Mouse (Mus musculus) stomach, embryonic 14.5 days (tissue): ENCODE results near the gene Rxfp4. TPM values are rescaled to one million over a fixed set of nuclear protein-coding genes. Genes with fewer than 3 reads are reported as not detected.
"Not testable (repeated sequence)": the region's sequence is repeated elsewhere in the genome, so short reads cannot be mapped to it uniquely, and the experiment has no call there.

ENCODE experiments used
- ATAC-seq: fragments of 200-750 bp; cut with Nextera tagmentation; 2 replicates; pipeline ENCODE4 v1.8.0; 2017; ENCODE audit warnings: low read depth, moderate TSS enrichment; ENCODE audit not compliant: insufficient number of reproducible peaks, insufficient read depth, low FRiP score
- H3K27ac ChIP-seq: fragments of 300-500 bp; sonication (generic); 2 replicates; pipeline ENCODE4 v1.5.1; 2014; ENCODE audit warnings: mild to moderate bottlenecking, low read length, moderate library complexity, mixed read lengths
- H3K27me3 ChIP-seq: fragments of 300-500 bp; sonication (generic); 2 replicates; pipeline ENCODE4 v1.6.1; 2014; ENCODE audit warnings: low read length, control low read depth, mixed read lengths; ENCODE audit not compliant: control insufficient read depth, insufficient read depth
- H3K36me3 ChIP-seq: fragments of 300-500 bp; sonication (generic); 2 replicates; pipeline ENCODE4 v1.6.1; 2014; ENCODE audit warnings: mild to moderate bottlenecking, control low read depth, low read length, moderate library complexity, mixed read lengths; ENCODE audit not compliant: control insufficient read depth, insufficient read depth
- H3K4me1 ChIP-seq: fragments of 300-500 bp; sonication (generic); 2 replicates; pipeline ENCODE4 v1.6.1; 2014; ENCODE audit warnings: low read length, control low read depth, mixed read lengths; ENCODE audit not compliant: control insufficient read depth, insufficient read depth
- H3K4me2 ChIP-seq: fragments of 300-500 bp; sonication (generic); replicated peaks from 2 replicates; pipeline ENCODE4 v1.6.1; 2014; ENCODE audit warnings: low read depth, low read length, control low read depth
- H3K4me3 ChIP-seq: fragments of 300-500 bp; sonication (generic); 2 replicates; pipeline ENCODE4 v1.5.1; 2014; ENCODE audit warnings: low read depth, low read length, control low read depth
- H3K9ac ChIP-seq: fragments of 300-500 bp; sonication (generic); replicated peaks from 2 replicates; pipeline ENCODE4 v1.6.1; 2014; ENCODE audit warnings: low read depth, mild to moderate bottlenecking, control low read depth, low read length, moderate library complexity, mixed read lengths
- H3K9me3 ChIP-seq: fragments of 300-500 bp; sonication (generic); 2 replicates; pipeline ENCODE4 v1.6.1; 2016; ENCODE audit warnings: low read depth, low read length, control low read depth; ENCODE audit not compliant: control insufficient read depth
- WGBS: fragments of 180-500 bp; shearing (Covaris S2); extraction: QIAGEN DNeasy Blood & Tissue Kit; methylation state at CpG from one replicate; pipeline ENCODE4 v1.1.7; 2014; 5-methylcytosine and 5-hydroxymethylcytosine counted together
- polyA plus RNA-seq: library from polyadenylated mRNA; unstranded; fragments of >200 nt; fragmentation: Nextera tagmentation; extraction: Ambion mirVana; gene quantifications from 2 replicates; pipeline ENCODE4 v1.2.1, GENCODE M21; 2014

Rxfp4 gene
- polyA plus RNA-seq, 1 experiment from 2014 or later: not detected

DNA sequence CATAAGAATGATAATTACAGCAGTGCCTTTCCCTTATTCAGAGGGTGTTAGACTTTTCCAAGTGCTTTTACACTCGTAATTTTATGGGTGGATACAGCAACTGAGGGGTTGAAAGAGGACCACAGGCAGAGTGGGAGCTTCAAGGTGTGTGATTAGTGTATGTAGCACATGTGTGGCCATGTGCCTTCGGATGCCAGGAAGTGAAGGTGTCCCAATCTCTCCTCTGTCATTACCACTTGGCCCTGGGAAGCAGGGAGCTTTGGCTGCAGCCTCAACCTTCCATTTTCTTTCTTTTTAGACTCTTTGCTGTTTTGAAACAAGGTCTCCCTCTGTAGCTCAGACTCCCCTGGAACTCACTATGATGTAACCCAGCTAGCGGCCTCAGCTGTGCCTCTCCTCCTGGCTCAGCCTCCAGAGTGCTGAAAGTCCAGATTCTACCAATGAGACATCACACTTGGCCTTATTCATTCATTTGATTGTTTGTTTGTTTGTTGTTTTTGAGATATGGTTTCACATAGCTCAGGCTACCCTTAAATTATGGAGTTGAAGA is 35.9 kb downstream of the Rxfp4 start:
- Histone ChIP-seq H3K9me3 (no peaks in the 10 kb centered on the region), H3K4me3 (no peak overlapping the region), H3K9ac (no peak overlapping the region), H3K27me3 (no peaks in the 10 kb centered on the region), H3K4me1 (peaks cover 4% of the 10 kb centered on the region; the same call in 1 of the 2 replicates), H3K36me3 (no peaks in the 10 kb centered on the region), H3K4me2 (no peak overlapping the region), H3K27ac (no peak overlapping the region)
- ATAC-seq: no peak
- 85% methylated on average over 3 of the region's 3 CpGs for WGBS

DNA sequence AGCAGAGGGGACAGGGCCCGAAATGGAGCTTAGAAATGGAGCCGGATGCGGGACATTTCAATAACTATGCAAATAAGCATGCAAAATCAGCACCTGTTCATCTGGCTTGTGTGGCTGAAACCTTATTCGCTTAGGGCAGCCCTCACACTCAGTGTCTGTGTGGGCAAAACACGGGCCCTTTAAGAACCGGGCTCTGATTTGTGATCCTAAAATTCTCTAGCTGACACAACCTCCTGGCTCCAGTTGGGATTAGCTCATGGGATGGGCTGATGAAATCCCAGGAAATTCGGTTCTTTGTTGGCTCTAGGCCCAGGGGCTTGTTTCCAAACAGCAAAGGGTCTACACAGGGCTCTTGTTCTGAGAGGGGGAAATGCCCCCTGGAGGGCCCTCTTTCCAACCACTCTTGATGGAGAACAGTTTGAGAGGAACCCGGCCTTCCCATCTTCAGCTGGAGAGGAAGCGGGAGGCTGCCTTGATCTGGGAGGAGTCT is 37.0 kb downstream of the Rxfp4 start:
- H3K9me3 ChIP-seq: no peaks in the 10 kb centered on the region
- H3K4me1 ChIP-seq: peaks cover 4% of the 10 kb centered on the region; the same call in 1 of the 2 replicates
- H3K9ac ChIP-seq: no peak overlapping the region
- WGBS: 46% methylated on average over 9 of the region's 9 CpGs
- H3K27me3 ChIP-seq: no peaks in the 10 kb centered on the region
- H3K36me3 ChIP-seq: no peaks in the 10 kb centered on the region
- ATAC-seq: no peak
- 0 out of 2 replicates have a peak overlapping the region, but pooled peaks have one; percentile 30 for H3K27ac ChIP-seq
- H3K4me2 ChIP-seq: peak overlapping the region; percentile 2; the same call in 1 of the 2 replicates
- no peak overlapping the region for H3K4me3 ChIP-seq

GRCm38 (mm10) chr3:88615117-88615516 is 37.8 kb downstream of the Rxfp4 start:
- no peaks in the 10 kb centered on the region for H3K36me3 ChIP-seq
- no peaks in the 10 kb centered on the region; the same call in 1 of the 2 replicates for H3K4me1 ChIP-seq
- H3K4me3 ChIP-seq: no peak overlapping the region
- H3K27ac ChIP-seq: 0 out of 2 replicates have a peak overlapping the region, but pooled peaks have one; percentile 30
- no peak overlapping the region for H3K9ac ChIP-seq
- WGBS: 48% methylated on average over 5 of the region's 5 CpGs
- ATAC-seq: peak; percentile 76; the same call in 1 of the 2 replicates
- H3K9me3 ChIP-seq: no peaks in the 10 kb centered on the region
- no peaks in the 10 kb centered on the region for H3K27me3 ChIP-seq
- peak overlapping the region; percentile 2; the same call in 1 of the 2 replicates for H3K4me2 ChIP-seq

DNA sequence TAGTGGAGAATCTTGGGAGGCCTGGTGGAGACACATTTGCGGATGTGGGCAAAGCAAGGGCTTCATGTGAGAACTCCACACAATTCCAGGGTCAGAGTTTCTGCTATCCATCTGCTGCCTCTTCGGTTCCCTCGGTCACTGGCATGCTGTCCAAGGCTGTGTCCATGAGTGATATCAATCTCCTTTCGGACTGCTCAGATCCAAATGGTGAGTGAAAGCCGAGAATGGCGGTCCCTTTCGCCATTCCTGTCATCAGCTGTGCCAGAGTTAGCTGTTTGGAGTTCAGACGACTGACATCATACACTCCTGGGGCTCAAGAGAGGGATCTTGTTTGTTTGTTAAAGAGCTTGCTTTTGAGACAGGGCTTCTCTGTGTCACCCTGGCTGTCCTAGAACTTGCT is 38.5 kb downstream of the Rxfp4 start:
- Histone ChIP-seq H3K4me3 (no peak overlapping the region), H3K4me1 (no peaks in the 10 kb centered on the region; the same call in 1 of the 2 replicates), H3K27me3 (no peaks in the 10 kb centered on the region), H3K36me3 (no peaks in the 10 kb centered on the region), H3K9me3 (no peaks in the 10 kb centered on the region), H3K27ac (no peak overlapping the region), H3K9ac (no peak overlapping the region), H3K4me2 (no peak overlapping the region)
- WGBS: 75% methylated on average over 8 of the region's 8 CpGs
- ATAC-seq: no peak

GRCm38 (mm10) chr3:88609066-88609465 is 43.9 kb downstream of the Rxfp4 start:
- no peak overlapping the region for H3K4me3 ChIP-seq
- H3K36me3 ChIP-seq: no peaks in the 10 kb centered on the region
- H3K4me2 ChIP-seq: no peak overlapping the region
- no peak overlapping the region for H3K9ac ChIP-seq
- no peak overlapping the region for H3K27ac ChIP-seq
- H3K9me3 ChIP-seq: no peaks in the 10 kb centered on the region
- H3K4me1 ChIP-seq: peaks cover 7% of the 10 kb centered on the region
- no peak for ATAC-seq
- 54% methylated on average over 4 of the region's 4 CpGs for WGBS
- no peaks in the 10 kb centered on the region for H3K27me3 ChIP-seq

GRCm38 (mm10) chr3:88607758-88608138 is 45.2 kb downstream of the Rxfp4 start:
- Histone ChIP-seq H3K27ac (no peak overlapping the region), H3K4me1 (peaks cover 7% of the 10 kb centered on the region), H3K27me3 (no peaks in the 10 kb centered on the region), H3K36me3 (no peaks in the 10 kb centered on the region), H3K4me3 (no peak overlapping the region), H3K4me2 (peak overlapping the region; percentile 51), H3K9ac (no peak overlapping the region), H3K9me3 (no peaks in the 10 kb centered on the region)
- 0 out of 2 replicates have a peak, but pooled peaks have one; percentile 8 for ATAC-seq
- 24% methylated on average over 10 of the region's 10 CpGs for WGBS

GRCm38 (mm10) chr3:88607065-88607757 is 45.7 kb downstream of the Rxfp4 start:
- H3K36me3 ChIP-seq: no peaks in the 10 kb centered on the region
- no peak overlapping the region for H3K27ac ChIP-seq
- no peaks in the 10 kb centered on the region for H3K9me3 ChIP-seq
- 0 out of 2 replicates have a peak overlapping the region, but pooled peaks have one; percentile 15 for H3K4me3 ChIP-seq
- H3K9ac ChIP-seq: no peak overlapping the region; the same call in 1 of the 2 replicates
- ATAC-seq: peak; percentile 88
- H3K4me1 ChIP-seq: peaks cover 7% of the 10 kb centered on the region
- H3K4me2 ChIP-seq: peak overlapping the region; percentile 51
- no peaks in the 10 kb centered on the region for H3K27me3 ChIP-seq
- 2% methylated on average over 20 of the region's 20 CpGs for WGBS

DNA sequence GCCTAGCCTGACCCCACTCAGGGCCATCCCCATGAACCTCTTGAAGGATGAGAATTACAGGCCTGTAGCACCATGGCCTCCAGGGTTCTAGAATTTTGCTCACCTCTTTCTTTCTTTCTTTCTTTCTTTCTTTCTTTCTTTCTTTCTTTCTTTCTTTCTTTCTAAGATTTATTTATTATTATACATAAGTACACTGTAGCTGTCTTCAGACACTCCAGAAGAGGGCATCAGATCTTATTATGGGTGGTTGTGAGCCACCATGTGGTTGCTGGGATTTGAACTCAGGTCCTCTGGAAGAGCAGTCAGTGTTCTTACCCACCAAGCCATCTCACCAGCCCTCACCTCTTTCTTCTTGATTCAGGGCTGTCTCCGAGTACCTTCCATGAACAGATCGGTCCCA is 47.3 kb downstream of the Rxfp4 start, which contains the start of gene Arhgef2:
Arhgef2 (plus strand) TSS at position 301 of the 400 bp plus-strand sequence.
- H3K9ac ChIP-seq, H3K27me3 ChIP-seq, H3K4me2 ChIP-seq, H3K4me1 ChIP-seq, H3K27ac ChIP-seq, ATAC-seq, H3K9me3 ChIP-seq, H3K36me3 ChIP-seq, H3K4me3 ChIP-seq: not testable (repeated sequence)
- WGBS: 97% methylated on average over 2 of the region's 2 CpGs
